Mouse (Mus musculus) WW6 (cell line): Measurements from ENCODE around the gene Henmt1.

Source experiments
- DNase-seq: peaks from one replicate; pipeline ENCODE4 v3.0.0-alpha.2; 2013; ENCODE audit warnings: low read depth, low spot score

Henmt1 gene

DNA sequence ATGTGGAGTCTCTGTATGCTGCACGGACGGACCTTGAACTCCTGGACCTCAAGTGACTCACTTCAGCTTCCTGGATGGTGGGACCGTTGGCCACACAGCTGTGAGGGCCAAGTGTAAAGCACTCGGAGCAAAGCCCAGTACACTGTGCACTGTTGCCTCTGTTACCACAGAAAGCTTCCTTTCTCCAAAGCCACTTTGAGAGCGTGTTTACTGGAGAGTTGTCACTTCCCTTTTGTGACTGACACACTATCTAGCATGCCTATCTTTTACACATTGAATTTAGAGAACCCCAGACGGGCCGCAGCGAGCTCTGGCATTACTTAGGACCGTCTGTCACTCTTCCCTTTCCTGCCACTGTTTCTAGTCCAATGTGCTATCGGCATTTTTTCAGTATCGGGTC is 57.6 kb downstream of the Henmt1 start:
- DNase-seq = no peak

DNA sequence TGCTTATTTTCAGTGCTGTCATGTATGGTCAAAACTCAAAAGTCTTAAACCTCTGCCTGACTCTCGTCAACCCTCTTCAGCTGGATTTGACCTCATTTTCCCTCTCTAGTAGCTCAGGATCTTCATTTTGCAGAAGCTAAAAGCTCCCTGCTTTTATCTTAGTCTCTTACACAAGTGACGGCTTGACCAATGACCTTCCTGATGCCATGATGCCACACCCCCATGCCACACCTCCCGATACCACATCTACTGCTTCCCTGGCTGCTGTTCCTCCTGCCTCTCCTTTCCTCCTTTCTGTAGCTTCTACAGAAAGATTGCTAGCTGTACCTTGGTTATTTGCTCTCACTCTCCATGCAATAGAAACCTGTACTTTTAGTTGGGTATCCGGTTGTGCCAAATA is 58.1 kb downstream of the Henmt1 start:
- no peak for DNase-seq

DNA sequence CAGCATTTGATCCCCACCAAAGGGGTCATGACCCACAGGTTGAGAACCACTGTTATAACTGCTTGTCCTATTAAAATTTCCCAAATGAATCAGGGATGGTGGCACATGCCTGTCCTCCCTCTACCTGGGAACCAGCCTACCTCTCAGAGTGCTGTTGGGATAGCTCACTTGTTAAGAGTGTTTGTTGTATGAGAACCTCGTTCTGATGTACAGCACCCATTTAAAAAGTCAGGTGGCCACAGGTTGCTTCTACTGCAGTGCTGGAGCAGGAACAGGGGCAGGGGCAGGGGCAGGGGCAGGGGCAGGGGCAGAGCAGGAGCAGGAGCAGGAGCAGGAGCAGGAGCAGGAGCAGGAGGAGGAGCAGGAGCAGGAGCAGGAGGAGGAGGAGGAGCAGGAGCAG is 59.5 kb downstream of the Henmt1 start:
- no peak for DNase-seq

DNA sequence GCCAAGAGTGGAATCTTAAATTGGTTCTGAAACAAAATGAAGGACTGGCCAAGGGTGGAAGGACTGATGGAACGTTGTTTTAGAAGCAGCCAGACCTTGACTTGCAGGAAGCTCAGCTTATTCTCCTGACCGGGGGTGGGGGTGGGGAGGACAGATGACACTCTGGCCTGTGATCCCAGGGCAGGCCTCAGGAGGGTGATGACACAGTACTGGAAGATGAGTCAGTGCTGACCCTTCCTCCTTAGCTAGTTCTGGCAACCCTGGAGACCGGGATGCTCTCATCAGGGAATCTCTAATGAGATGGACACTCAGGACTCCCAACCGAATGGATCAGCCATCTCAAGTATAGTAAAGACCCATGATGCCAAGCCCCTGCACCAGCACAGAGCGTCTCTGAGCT is 66.1 kb downstream of the Henmt1 start:
- no peak for DNase-seq

DNA sequence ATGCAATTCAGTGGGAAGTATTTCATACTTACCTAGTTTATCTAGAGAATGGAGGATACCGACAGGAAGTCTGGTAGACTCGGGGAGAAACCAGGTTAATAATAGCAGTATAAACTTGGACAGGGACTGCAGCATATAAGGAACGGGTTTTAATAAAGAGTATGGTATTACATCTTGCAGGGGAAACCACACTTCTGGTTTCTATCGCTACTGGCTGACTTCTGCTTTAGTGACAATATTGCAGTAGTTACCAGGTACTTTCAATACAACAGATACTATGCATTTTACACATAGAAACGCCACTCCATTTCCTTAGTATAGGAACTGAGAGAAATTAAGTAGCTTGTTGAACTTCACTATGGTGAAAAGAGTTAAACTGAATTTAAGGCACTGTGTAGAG is 68.5 kb downstream of the Henmt1 start:
- no peak for DNase-seq
